Mouse (Mus musculus) midbrain, embryonic 14.5 days (tissue): ENCODE measurements at regions not wholly inside any gene's neighbourhood (a gene's known extent, or its start where the extent isn't known, plus 50 kb on each side); places are given as distances from the start of the nearest gene placed in this dataset.
A peak's percentile ranks its signal among the peaks of the same experiment; 100 is the strongest.

ENCODE experiments used
- ATAC-seq: fragments of 200-750 bp; cut with Nextera tagmentation; 2 replicates; pipeline ENCODE4 v1.8.0; 2017; ENCODE audit warnings: moderate number of reproducible peaks, moderate library complexity; ENCODE audit not compliant: low FRiP score, low TSS enrichment
- DNase-seq: peaks from one replicate; pipeline ENCODE4 v3.0.0-alpha.2; 2015
- H3K27ac ChIP-seq: fragments of 300-500 bp; sonication (generic); replicated peaks from 2 replicates; pipeline ENCODE4 v1.5.1; 2014; ENCODE audit warnings: mild to moderate bottlenecking, low read depth, low read length, moderate library complexity
- H3K27me3 ChIP-seq: fragments of 300-500 bp; sonication (generic); 2 replicates; pipeline ENCODE4 v1.6.1; 2014; ENCODE audit warnings: low read length, control low read depth, mixed read lengths; ENCODE audit not compliant: control insufficient read depth, insufficient read depth
- H3K36me3 ChIP-seq: fragments of 300-500 bp; sonication (generic); 2 replicates; pipeline ENCODE4 v1.6.1; 2014; ENCODE audit warnings: low read length, control low read depth; ENCODE audit not compliant: control insufficient read depth, insufficient read depth
- H3K4me1 ChIP-seq: fragments of 300-500 bp; sonication (generic); 2 replicates; pipeline ENCODE4 v1.6.1; 2014; ENCODE audit warnings: mild to moderate bottlenecking, antibody characterized with exemption, low read length, control low read depth; ENCODE audit not compliant: control insufficient read depth, insufficient read depth
- H3K4me2 ChIP-seq: fragments of 300-500 bp; sonication (generic); 2 replicates; pipeline ENCODE4 v1.6.1; 2014; ENCODE audit warnings: mild to moderate bottlenecking, low read length, moderate library complexity
- H3K4me3 ChIP-seq: fragments of 300-500 bp; sonication (generic); replicated peaks from 2 replicates; pipeline ENCODE4 v1.5.1; 2014; ENCODE audit warnings: low read depth, low read length
- H3K9ac ChIP-seq: fragments of 300-500 bp; sonication (generic); replicated peaks from 2 replicates; pipeline ENCODE4 v1.6.1; 2014; ENCODE audit warnings: mild to moderate bottlenecking, low read length, moderate library complexity
- H3K9me3 ChIP-seq: fragments of 300-500 bp; sonication (generic); 2 replicates; pipeline ENCODE4 v1.6.1; 2016; ENCODE audit warnings: low read length, control low read depth, mixed read lengths; ENCODE audit not compliant: control insufficient read depth
- WGBS: fragments of 180-500 bp; shearing (Covaris S2); extraction: QIAGEN DNeasy Blood & Tissue Kit; methylation state at CpG from one replicate; pipeline ENCODE4 v1.1.7; 2014; 5-methylcytosine and 5-hydroxymethylcytosine counted together

DNA sequence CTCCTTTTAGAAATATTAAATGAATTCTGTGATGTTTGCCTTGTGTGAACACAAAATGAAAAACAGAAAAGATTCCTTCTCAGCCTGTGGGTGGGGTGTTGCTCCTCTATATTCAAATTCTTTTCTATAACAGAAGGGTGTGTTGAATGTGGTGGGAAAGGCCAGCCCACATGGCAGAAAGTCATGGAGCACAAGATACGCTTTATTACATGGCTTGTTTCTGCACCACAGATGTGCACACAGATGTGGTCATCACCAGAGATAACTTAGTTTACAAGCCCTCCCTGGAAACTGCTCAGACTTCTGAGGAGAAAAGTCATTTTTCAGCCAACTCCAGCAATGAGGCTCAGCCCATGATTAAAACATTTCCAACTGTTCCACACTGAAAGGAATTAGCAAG, 475.1 kb upstream of the Jag1 start:
- H3K27ac ChIP-seq = no peak overlapping the region
- H3K4me1 ChIP-seq = no peaks in the 10 kb centered on the region
- no peaks in the 10 kb centered on the region for H3K27me3 ChIP-seq
- H3K4me3 ChIP-seq = no peak overlapping the region
- ATAC-seq = no peak
- no peaks in the 10 kb centered on the region for H3K9me3 ChIP-seq
- WGBS = 92% methylated on average over 1 of the region's 1 CpGs
- no peak overlapping the region for H3K9ac ChIP-seq
- no peaks in the 10 kb centered on the region for H3K36me3 ChIP-seq
- H3K4me2 ChIP-seq = no peak overlapping the region
- DNase-seq = no peak

- 21% methylated on average over 2 of the region's 2 CpGs for WGBS
- no peak for DNase-seq
- Histone ChIP-seq H3K4me2 (no peak overlapping the region), H3K27me3 (no peaks in the 10 kb centered on the region), H3K4me3 (no peak overlapping the region), H3K9me3 (no peaks in the 10 kb centered on the region), H3K9ac (no peak overlapping the region), H3K36me3 (no peaks in the 10 kb centered on the region), H3K4me1 (no peaks in the 10 kb centered on the region), H3K27ac (no peak overlapping the region)
- ATAC-seq = no peak
These were observed 465.0 kb upstream of the Jag1 start for GRCm38 (mm10) chr2:137581491-137581890.

DNA sequence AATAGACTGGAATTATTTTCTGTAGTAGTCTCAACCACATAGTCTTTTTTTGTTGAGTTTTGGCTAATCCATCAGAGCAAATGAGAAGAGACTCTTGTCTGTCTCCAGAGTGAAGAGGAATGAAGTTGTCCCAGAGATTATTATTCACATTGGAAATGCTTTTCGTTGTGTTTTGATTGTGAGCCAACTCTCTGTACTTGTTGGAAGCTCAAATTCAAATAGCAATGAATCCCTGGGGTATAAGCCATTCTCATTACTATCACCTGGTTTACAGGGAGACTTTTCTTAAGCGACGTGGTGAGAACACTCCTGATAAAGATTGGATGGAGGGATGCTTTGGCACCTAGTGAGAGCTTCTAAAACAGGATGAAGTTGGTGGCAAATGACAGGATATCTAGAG, 459.3 kb upstream of the Jag1 start:
- Histone ChIP-seq H3K27me3 (no peaks in the 10 kb centered on the region), H3K27ac (no peak overlapping the region), H3K4me1 (no peaks in the 10 kb centered on the region), H3K4me3 (no peak overlapping the region), H3K36me3 (no peaks in the 10 kb centered on the region), H3K9ac (no peak overlapping the region), H3K4me2 (no peak overlapping the region), H3K9me3 (no peaks in the 10 kb centered on the region)
- WGBS = 74% methylated on average over 3 of the region's 3 CpGs
- ATAC-seq (no peak), DNase-seq (no peak)

DNA sequence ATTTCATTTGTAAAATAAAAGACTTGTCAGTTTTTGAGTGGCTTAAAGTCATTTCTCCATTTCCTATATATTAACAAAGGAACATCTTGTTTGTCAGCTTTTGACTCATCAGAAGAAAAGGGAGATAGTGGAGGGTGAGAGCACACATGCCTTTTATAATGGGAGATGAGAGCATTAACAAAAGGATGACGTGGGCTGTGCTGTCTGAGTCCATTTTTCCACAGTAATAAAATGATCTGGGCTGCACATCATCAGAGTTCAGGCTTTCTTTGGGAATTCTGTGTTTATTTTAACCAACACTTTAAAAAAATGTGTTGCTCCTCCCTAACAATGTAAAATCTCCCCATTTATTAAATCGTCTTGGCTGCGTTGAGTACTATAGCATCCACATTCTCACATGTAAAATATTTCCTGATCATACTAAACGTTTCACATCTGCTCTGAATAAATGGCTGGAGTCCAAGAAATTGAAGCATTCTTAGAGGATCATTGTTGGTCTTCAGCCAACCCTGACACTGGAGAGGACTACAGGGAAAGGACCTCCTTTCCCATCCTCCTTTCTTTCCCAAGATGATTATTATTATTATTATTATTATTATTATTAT, 458.5 kb upstream of the Jag1 start:
- no peak for ATAC-seq
- 69% methylated on average over 4 of the region's 4 CpGs for WGBS
- H3K27me3 ChIP-seq = no peaks in the 10 kb centered on the region

DNA sequence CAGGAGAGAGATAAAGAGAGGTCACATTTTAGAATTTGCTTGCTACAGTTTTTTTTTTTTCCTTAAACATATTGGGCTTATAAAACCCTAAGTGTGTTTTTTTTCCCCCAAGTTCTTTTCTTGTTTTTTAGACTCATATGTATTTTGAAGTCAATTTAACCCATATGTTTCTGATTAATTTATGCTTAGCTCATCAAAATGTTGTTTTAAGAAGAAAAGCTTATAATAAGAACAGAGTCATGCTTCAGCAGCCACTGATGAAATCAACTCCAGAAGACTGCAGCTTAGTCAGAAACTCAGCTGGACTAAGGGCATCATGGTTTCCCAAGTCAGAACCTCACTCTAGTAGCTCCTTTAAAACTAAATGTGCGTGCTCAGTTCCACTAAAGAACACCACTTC, 454.7 kb upstream of the Jag1 start:
- WGBS = 90% methylated on average over 1 of the region's 1 CpGs
- DNase-seq (no peak), ATAC-seq (no peak)
- Histone ChIP-seq H3K9ac (no peak overlapping the region), H3K4me3 (no peak overlapping the region), H3K27me3 (no peaks in the 10 kb centered on the region), H3K36me3 (no peaks in the 10 kb centered on the region), H3K4me1 (no peaks in the 10 kb centered on the region), H3K9me3 (no peaks in the 10 kb centered on the region), H3K4me2 (no peak overlapping the region), H3K27ac (no peak overlapping the region)

More for the DNA sequence above, 458.5 kb upstream of the Jag1 start:
- no peaks in the 10 kb centered on the region for H3K4me1 ChIP-seq
- H3K9ac ChIP-seq = no peak overlapping the region
- peak; percentile 24 for DNase-seq
- no peak overlapping the region for H3K27ac ChIP-seq
- H3K4me2 ChIP-seq = no peak overlapping the region
- no peaks in the 10 kb centered on the region for H3K36me3 ChIP-seq
- H3K9me3 ChIP-seq = no peaks in the 10 kb centered on the region
- no peak overlapping the region for H3K4me3 ChIP-seq

DNA sequence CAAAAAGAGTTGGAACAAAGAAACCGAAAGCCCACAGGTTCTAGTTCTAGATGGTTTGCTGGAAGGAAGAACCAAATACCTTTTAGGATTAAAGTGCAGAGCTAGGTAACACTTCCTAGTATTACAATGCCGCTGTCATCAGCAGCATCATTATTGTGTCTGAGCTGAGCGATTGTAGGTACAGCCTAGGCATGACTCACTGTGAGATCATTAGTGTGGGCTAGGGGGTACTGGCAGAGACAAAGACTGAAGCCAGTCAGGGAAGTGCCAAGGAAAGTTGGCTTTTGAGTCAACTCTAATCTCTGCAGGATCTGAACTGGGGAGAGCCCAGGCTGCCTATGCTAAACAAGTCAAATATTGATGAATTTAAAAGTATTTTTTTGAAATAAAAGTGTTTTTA, 450.2 kb upstream of the Jag1 start:
- no peak for ATAC-seq
- no peaks in the 10 kb centered on the region for H3K27me3 ChIP-seq
- no peaks in the 10 kb centered on the region for H3K9me3 ChIP-seq
- DNase-seq = no peak
- no peak overlapping the region for H3K27ac ChIP-seq
- no peak overlapping the region for H3K9ac ChIP-seq
- H3K4me2 ChIP-seq = no peak overlapping the region
- no peaks in the 10 kb centered on the region for H3K4me1 ChIP-seq
- 91% methylated on average over 3 of the region's 3 CpGs for WGBS
- H3K4me3 ChIP-seq = no peak overlapping the region
- H3K36me3 ChIP-seq = no peaks in the 10 kb centered on the region

GRCm38 (mm10) chr2:137564064-137564624, 447.7 kb upstream of the Jag1 start:
- no peaks in the 10 kb centered on the region for H3K27me3 ChIP-seq
- no peak for DNase-seq
- no peak overlapping the region for H3K27ac ChIP-seq
- H3K9ac ChIP-seq = no peak overlapping the region
- 0 out of 2 replicates have a peak, but pooled peaks cover 9% of the 10 kb centered on the region for H3K4me1 ChIP-seq
- H3K9me3 ChIP-seq = no peaks in the 10 kb centered on the region
- H3K4me3 ChIP-seq = no peak overlapping the region
- 86% methylated on average over 5 of the region's 5 CpGs for WGBS
- ATAC-seq = no peak
- H3K36me3 ChIP-seq = no peaks in the 10 kb centered on the region
- no peak overlapping the region for H3K4me2 ChIP-seq

- Histone ChIP-seq H3K4me3 (no peak overlapping the region), H3K4me1 (0 out of 2 replicates have a peak, but pooled peaks cover 9% of the 10 kb centered on the region), H3K9me3 (no peaks in the 10 kb centered on the region), H3K27me3 (no peaks in the 10 kb centered on the region), H3K36me3 (no peaks in the 10 kb centered on the region), H3K9ac (no peak overlapping the region), H3K27ac (peak overlapping the region; percentile 68), H3K4me2 (no peak overlapping the region)
- ATAC-seq (peak; percentile 91), DNase-seq (peak; percentile 80)
- WGBS = 15% methylated on average over 4 of the region's 4 CpGs
These were observed 443.9 kb upstream of the Jag1 start for GRCm38 (mm10) chr2:137560366-137560765.

DNA sequence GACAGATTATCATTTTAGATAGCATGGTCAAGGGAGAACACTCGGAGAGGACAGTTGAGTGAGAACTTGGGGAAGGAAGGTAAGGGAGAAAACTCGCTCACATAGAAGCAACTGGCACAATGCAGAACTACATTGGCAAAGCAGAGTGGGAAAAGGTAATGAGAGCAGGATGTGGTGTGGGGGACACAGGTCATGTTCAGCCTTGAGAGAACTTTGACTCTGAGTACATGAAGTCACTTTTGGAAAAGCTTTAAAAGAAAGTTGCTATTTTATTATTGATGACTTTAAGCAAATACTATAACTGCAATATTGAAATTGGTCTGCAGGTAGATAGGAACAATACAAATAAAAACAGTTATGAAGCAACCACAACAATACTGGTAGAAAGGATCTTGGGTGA, 437.4 kb upstream of the Jag1 start:
- no peak overlapping the region for H3K9ac ChIP-seq
- H3K27me3 ChIP-seq = no peaks in the 10 kb centered on the region
- WGBS = 89% methylated on average over 2 of the region's 2 CpGs
- no peak overlapping the region for H3K27ac ChIP-seq
- no peak for ATAC-seq
- H3K4me2 ChIP-seq = no peak overlapping the region
- H3K36me3 ChIP-seq = no peaks in the 10 kb centered on the region
- H3K9me3 ChIP-seq = no peaks in the 10 kb centered on the region
- no peaks in the 10 kb centered on the region for H3K4me1 ChIP-seq
- no peak for DNase-seq
- no peak overlapping the region for H3K4me3 ChIP-seq
